Mouse (Mus musculus): Measurements from ENCODE around the gene Spcs2. TPM values are rescaled to one million over a fixed set of nuclear protein-coding genes. Genes with fewer than 3 reads are reported as not detected.
"Not testable (repeated sequence)": the region's sequence is repeated elsewhere in the genome, so short reads cannot be mapped to it uniquely, and the experiment has no call there.

The Spcs2 gene
- polyA plus RNA-seq, 1 experiment = 111 TPM

- no peak overlapping the region for H3ac ChIP-seq (ENCODE audit: control insufficient read depth, insufficient read length)
- H3K4me3 ChIP-seq = no peak overlapping the region
- H3K36me3 ChIP-seq (ENCODE audit: control insufficient read depth, insufficient read depth) = no peaks in the 10 kb centered on the region
- no peak for TF ChIP-seq MYOG (IDR thresholded peaks at IDR 0.05; ENCODE audit: control insufficient read depth in 1 of 3, insufficient read depth in 1 of 3, insufficient read length in 2 of 3, low read depth in 2 of 3)
- TF ChIP-seq MAX (IDR thresholded peaks at IDR 0.05; ENCODE audit: low read depth) = no peak
- TF ChIP-seq SRF (IDR thresholded peaks at IDR 0.05; ENCODE audit: control insufficient read depth, insufficient read length, low read depth) = no peak
- TF ChIP-seq TCF3 (IDR thresholded peaks at IDR 0.05; ENCODE audit: insufficient read length, low read depth) = no peak
- TF ChIP-seq POLR2AphosphoS2 (IDR thresholded peaks at IDR 0.05; ENCODE audit: insufficient read length, low read depth) = no peak
- H3K27me3 ChIP-seq (ENCODE audit: control insufficient read depth, insufficient read depth, insufficient read length) = no peaks in the 10 kb centered on the region
- no peaks in the 10 kb centered on the region for H3K79me2 ChIP-seq (ENCODE audit: control insufficient read depth, insufficient read depth)
- no peak overlapping the region for H3K4me2 ChIP-seq (ENCODE audit: low read depth)
These were observed 49.9 kb downstream of the Spcs2 start for GRCm38 (mm10) chr7:99813394-99813793.

GRCm38 (mm10) chr7:99811661-99812060 is 51.6 kb downstream of the Spcs2 start:
- TF ChIP-seq POLR2AphosphoS2 (IDR thresholded peaks at IDR 0.05; ENCODE audit: insufficient read length, low read depth) = no peak
- TF ChIP-seq MYOD1 (IDR thresholded peaks at IDR 0.05; ENCODE audit: control insufficient read depth in 1 of 3, insufficient read length in 2 of 3, low read depth in 2 of 3) = no peak
- TF ChIP-seq POLR2A (IDR thresholded peaks at IDR 0.05; ENCODE audit: insufficient read length, low read depth) = no peak
- no peak for TF ChIP-seq SRF (IDR thresholded peaks at IDR 0.05; ENCODE audit: control insufficient read depth, insufficient read length, low read depth)
- no peak for TF ChIP-seq CEBPB (IDR thresholded peaks at IDR 0.05; ENCODE audit: insufficient read depth, poor library complexity, severe bottlenecking)
- no peak for TF ChIP-seq E2F4 (IDR thresholded peaks at IDR 0.05; ENCODE audit: insufficient read depth)
- TF ChIP-seq MYOG (IDR thresholded peaks at IDR 0.05; ENCODE audit: control insufficient read depth in 1 of 3, insufficient read depth in 1 of 3, insufficient read length in 2 of 3, low read depth in 2 of 3) = no peak
- no peak for TF ChIP-seq TCF3 (IDR thresholded peaks at IDR 0.05; ENCODE audit: insufficient read length, low read depth)
- no peak for TF ChIP-seq MAX (IDR thresholded peaks at IDR 0.05; ENCODE audit: low read depth)
- TF ChIP-seq USF1 (IDR thresholded peaks at IDR 0.05; ENCODE audit: low read depth) = no peak
- no peak for TF ChIP-seq REST (IDR thresholded peaks at IDR 0.05; ENCODE audit: insufficient read depth, insufficient read length)
- TF ChIP-seq TCF12 (IDR thresholded peaks at IDR 0.05; ENCODE audit: insufficient read depth, poor library complexity, severe bottlenecking) = no peak
- H3K4me2 ChIP-seq (ENCODE audit: low read depth) = no peak overlapping the region
- H3K27me3 ChIP-seq (ENCODE audit: control insufficient read depth, insufficient read depth, insufficient read length) = no peaks in the 10 kb centered on the region
- H3ac ChIP-seq (ENCODE audit: control insufficient read depth, insufficient read length) = no peak overlapping the region
- H3K79me2 ChIP-seq (ENCODE audit: control insufficient read depth, insufficient read depth) = no peaks in the 10 kb centered on the region
- H3K4me3 ChIP-seq = no peak overlapping the region
- no peaks in the 10 kb centered on the region for H3K36me3 ChIP-seq (ENCODE audit: control insufficient read depth, insufficient read depth)

GRCm38 (mm10) chr7:99810814-99811213 is 52.4 kb downstream of the Spcs2 start:
- Histone ChIP-seq H3K4me2 (ENCODE audit: low read depth) (no peak overlapping the region), H3ac (ENCODE audit: control insufficient read depth, insufficient read length) (no peak overlapping the region), H3K4me3 (no peak overlapping the region), H3K27me3 (ENCODE audit: control insufficient read depth, insufficient read depth, insufficient read length) (no peaks in the 10 kb centered on the region), H3K79me2 (ENCODE audit: control insufficient read depth, insufficient read depth) (no peaks in the 10 kb centered on the region), H3K36me3 (ENCODE audit: control insufficient read depth, insufficient read depth) (no peaks in the 10 kb centered on the region)
- TF ChIP-seq MAX (IDR thresholded peaks at IDR 0.05; ENCODE audit: low read depth) = no peak
- no peak for TF ChIP-seq MYOD1 (IDR thresholded peaks at IDR 0.05; ENCODE audit: control insufficient read depth in 1 of 3, insufficient read length in 2 of 3, low read depth in 2 of 3)
- TF ChIP-seq TCF3 (IDR thresholded peaks at IDR 0.05; ENCODE audit: insufficient read length, low read depth) = no peak
- no peak for TF ChIP-seq USF1 (IDR thresholded peaks at IDR 0.05; ENCODE audit: low read depth)
- no peak for TF ChIP-seq TCF12 (IDR thresholded peaks at IDR 0.05; ENCODE audit: insufficient read depth, poor library complexity, severe bottlenecking)
- no peak for TF ChIP-seq CEBPB (IDR thresholded peaks at IDR 0.05; ENCODE audit: insufficient read depth, poor library complexity, severe bottlenecking)
- no peak for TF ChIP-seq SRF (IDR thresholded peaks at IDR 0.05; ENCODE audit: control insufficient read depth, insufficient read length, low read depth)
- no peak for TF ChIP-seq POLR2AphosphoS2 (IDR thresholded peaks at IDR 0.05; ENCODE audit: insufficient read length, low read depth)
- TF ChIP-seq POLR2A (IDR thresholded peaks at IDR 0.05; ENCODE audit: insufficient read length, low read depth) = no peak
- no peak for TF ChIP-seq E2F4 (IDR thresholded peaks at IDR 0.05; ENCODE audit: insufficient read depth)
- TF ChIP-seq MYOG (IDR thresholded peaks at IDR 0.05; ENCODE audit: control insufficient read depth in 1 of 3, insufficient read depth in 1 of 3, insufficient read length in 2 of 3, low read depth in 2 of 3) = no peak
- TF ChIP-seq REST (IDR thresholded peaks at IDR 0.05; ENCODE audit: insufficient read depth, insufficient read length) = no peak

- not testable (repeated sequence) for H3ac ChIP-seq (ENCODE audit: control insufficient read depth, insufficient read length); H3K4me2 ChIP-seq (ENCODE audit: low read depth); H3K79me2 ChIP-seq (ENCODE audit: control insufficient read depth, insufficient read depth); H3K4me3 ChIP-seq; H3K27me3 ChIP-seq (ENCODE audit: control insufficient read depth, insufficient read depth, insufficient read length); H3K36me3 ChIP-seq (ENCODE audit: control insufficient read depth, insufficient read depth)
These were observed 56.2 kb downstream of the Spcs2 start for GRCm38 (mm10) chr7:99807043-99807442.

GRCm38 (mm10) chr7:99805340-99805739 is 57.9 kb downstream of the Spcs2 start:
- Histone ChIP-seq H3K27me3 (ENCODE audit: control insufficient read depth, insufficient read depth, insufficient read length) (no peaks in the 10 kb centered on the region), H3K4me3 (no peak overlapping the region), H3ac (ENCODE audit: control insufficient read depth, insufficient read length) (no peak overlapping the region), H3K4me2 (ENCODE audit: low read depth) (no peak overlapping the region), H3K36me3 (ENCODE audit: control insufficient read depth, insufficient read depth) (no peaks in the 10 kb centered on the region), H3K79me2 (ENCODE audit: control insufficient read depth, insufficient read depth) (no peaks in the 10 kb centered on the region)
- TF ChIP-seq POLR2AphosphoS2 (IDR thresholded peaks at IDR 0.05; ENCODE audit: insufficient read length, low read depth) = no peak
- no peak for TF ChIP-seq MYOD1 (IDR thresholded peaks at IDR 0.05; ENCODE audit: control insufficient read depth in 1 of 3, insufficient read length in 2 of 3, low read depth in 2 of 3)
- no peak for TF ChIP-seq SRF (IDR thresholded peaks at IDR 0.05; ENCODE audit: control insufficient read depth, insufficient read length, low read depth)
- TF ChIP-seq MAX (IDR thresholded peaks at IDR 0.05; ENCODE audit: low read depth) = no peak

GRCm38 (mm10) chr7:99804033-99804432 is 59.2 kb downstream of the Spcs2 start:
- not testable (repeated sequence) for H3K4me3 ChIP-seq; H3K4me2 ChIP-seq (ENCODE audit: low read depth); H3K36me3 ChIP-seq (ENCODE audit: control insufficient read depth, insufficient read depth); H3ac ChIP-seq (ENCODE audit: control insufficient read depth, insufficient read length); H3K79me2 ChIP-seq (ENCODE audit: control insufficient read depth, insufficient read depth); H3K27me3 ChIP-seq (ENCODE audit: control insufficient read depth, insufficient read depth, insufficient read length)

Measured in myocyte (in vitro differentiated cells).